Mouse (Mus musculus) ovary, adult 10 weeks (tissue): Measurements from ENCODE around the gene AC161166.1. TPM values are rescaled to one million over a fixed set of nuclear protein-coding genes. Genes with fewer than 3 reads are reported as not detected.

Source experiments
- polyA plus RNA-seq: library from polyadenylated mRNA; stranded (reverse); fragments of 350-450 nt; fragmentation: Illumina TruSeq; extraction: RNeasy Lipid Tissue Mini Kit (QIAGEN cat#74804); gene quantifications from one replicate; pipeline ENCODE4 v1.2.3, GENCODE M21; 2014

The AC161166.1 gene
- not detected for polyA plus RNA-seq

GRCm38 (mm10) chr7:24512355-24512754, at the start of gene AC161166.1:
Gene AC161166.1, minus strand, starts transcription at chr7:24512455.

DNA sequence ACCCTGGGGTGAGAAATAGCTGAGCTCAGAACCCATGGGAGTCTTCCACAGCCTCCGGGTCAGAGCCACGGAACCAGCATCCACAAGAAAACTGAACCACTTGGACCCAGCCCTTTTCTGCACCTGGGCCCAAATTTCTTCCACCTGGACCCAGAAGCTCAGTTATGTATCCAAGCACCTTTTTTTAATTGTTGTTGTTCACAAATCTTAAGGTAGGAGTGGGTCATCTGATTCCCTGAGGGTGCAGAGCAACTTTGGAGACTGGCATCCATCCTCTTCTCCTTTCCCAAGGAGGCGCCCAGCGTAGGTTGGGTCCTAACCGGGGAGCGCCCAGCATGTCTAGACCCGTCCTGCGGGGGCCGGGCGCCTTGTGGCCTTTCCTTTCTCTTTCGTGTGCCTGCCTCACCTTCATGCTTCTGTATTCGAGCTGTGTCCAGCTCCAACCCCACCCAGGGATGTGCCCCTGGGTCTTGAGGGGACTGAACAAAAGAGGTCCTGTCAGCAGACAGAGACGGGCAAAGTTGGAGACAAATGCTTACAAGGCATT, 33.9 kb upstream of the AC161166.1 start, which contains the start of the genes Pinlyp and Xrcc1:
Gene Pinlyp (minus strand): TSS at position 51 of the 547 bp plus-strand sequence.
Gene Xrcc1 (plus strand): TSS at position 222 of the 547 bp plus-strand sequence.

GRCm38 (mm10) chr7:24530062-24530931, 18.0 kb upstream of the AC161166.1 start, which contains the start of gene Irgq:
Gene Irgq, plus strand, starts transcription at chr7:24530689.

GRCm38 (mm10) chr7:24506838-24507725, 5.2 kb downstream of the AC161166.1 start, which contains the start of gene Zfp428:
Gene Zfp428, plus strand, starts transcription at chr7:24507006.

DNA sequence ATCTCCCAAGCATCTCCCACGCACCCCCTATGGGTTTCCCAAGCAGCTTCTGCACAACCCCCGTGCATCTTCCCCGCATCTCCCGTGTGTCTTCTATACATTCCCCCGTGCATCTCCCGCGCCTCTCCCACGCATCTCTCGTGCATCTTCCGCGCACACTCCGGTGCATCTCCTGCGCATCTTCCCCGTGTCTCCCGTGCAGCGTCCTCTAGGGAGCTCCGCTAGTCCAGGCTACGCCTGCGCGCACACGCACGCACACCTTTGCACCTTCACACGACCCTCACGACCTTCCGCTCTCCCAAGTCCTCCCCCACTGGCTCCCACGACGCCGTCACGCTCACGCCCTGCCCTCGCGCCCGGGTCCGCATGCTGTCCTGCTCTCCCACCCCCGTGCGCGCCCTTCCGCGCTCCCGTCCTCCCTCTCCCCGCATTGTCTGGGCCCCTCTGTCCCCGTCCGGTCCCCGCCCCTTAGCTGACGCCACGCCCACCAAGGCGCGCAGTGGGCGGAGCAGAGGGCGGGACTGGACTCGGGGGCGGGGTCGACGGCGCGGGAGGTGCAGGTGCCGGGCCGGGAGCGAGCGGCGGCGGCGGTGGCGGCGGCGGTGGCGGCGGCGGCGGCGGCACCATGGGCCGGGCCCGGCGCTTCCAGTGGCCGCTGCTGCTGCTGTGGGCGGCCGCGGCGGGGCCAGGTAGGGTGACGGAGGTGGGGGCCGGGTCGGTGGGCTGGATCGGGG, 30.6 kb downstream of the AC161166.1 start, which contains the start of gene Cadm4:
Gene Cadm4 (plus strand): TSS at position 550 of the 734 bp plus-strand sequence.

GRCm38 (mm10) chr7:24462388-24463319, 49.6 kb downstream of the AC161166.1 start, which contains the start of gene Plaur:
Gene Plaur, plus strand, starts transcription at chr7:24462484.

Other genes with a start within 250 kb of the AC161166.1 start
- gene Zfp93, start 242.0 kb downstream of the AC161166.1 start, polyA plus RNA-seq: 3.8 TPM
- 11.3 TPM for gene Zfp61, start 211.2 kb downstream of the AC161166.1 start, polyA plus RNA-seq
- 2.2 TPM for gene Zfp94, start 195.8 kb downstream of the AC161166.1 start, polyA plus RNA-seq
- not detected for gene Tescl, start 178.5 kb downstream of the AC161166.1 start, polyA plus RNA-seq
- gene Lypd5, start 163.3 kb downstream of the AC161166.1 start, polyA plus RNA-seq: not detected
- not detected for gene Kcnn4, start 142.2 kb downstream of the AC161166.1 start, polyA plus RNA-seq
- not detected for gene Smg9, start 112.8 kb downstream of the AC161166.1 start, polyA plus RNA-seq
- not detected for gene Irgc1, start 60.2 kb downstream of the AC161166.1 start, polyA plus RNA-seq
- 1.0 TPM for gene Plaur, start 50.0 kb downstream of the AC161166.1 start, polyA plus RNA-seq
- 0.34 TPM for gene Cadm4, start 30.4 kb downstream of the AC161166.1 start, polyA plus RNA-seq
- gene Zfp428, start 5.4 kb downstream of the AC161166.1 start, polyA plus RNA-seq: 0.80 TPM
- gene Irgq, start 18.2 kb upstream of the AC161166.1 start, polyA plus RNA-seq: 7.8 TPM
- gene Pinlyp, start 33.7 kb upstream of the AC161166.1 start, polyA plus RNA-seq: not detected
- gene Xrcc1, start 33.8 kb upstream of the AC161166.1 start, polyA plus RNA-seq: 0.88 TPM
- 0.31 TPM for gene Ethe1, start 75.1 kb upstream of the AC161166.1 start, polyA plus RNA-seq
- not detected for gene Zfp575, start 75.2 kb upstream of the AC161166.1 start, polyA plus RNA-seq
- gene Phldb3, start 98.3 kb upstream of the AC161166.1 start, polyA plus RNA-seq: not detected
- not detected for gene Lypd3, start 124.1 kb upstream of the AC161166.1 start, polyA plus RNA-seq
- not detected for gene Tex101, start 164.2 kb upstream of the AC161166.1 start, polyA plus RNA-seq
- gene BC049730, start 196.8 kb upstream of the AC161166.1 start, polyA plus RNA-seq: not detected
- not detected for gene Gm4763, start 214.5 kb upstream of the AC161166.1 start, polyA plus RNA-seq
- gene Cd177, start 247.9 kb upstream of the AC161166.1 start, polyA plus RNA-seq: 0.17 TPM